Mouse (Mus musculus): ENCODE results near the gene Mrgprf.

- TF ChIP-seq CTCF (IDR thresholded peaks at IDR 0.05; ENCODE audit: borderline replicate concordance, insufficient read depth, low read length): no peak
- no peak for TF ChIP-seq POLR2A (IDR thresholded peaks at IDR 0.05; ENCODE audit: low read depth, low read length)
Observed at GRCm38 (mm10) chr7:145292726-145293125, 7.9 kb upstream of the Mrgprf start.
